Mouse (Mus musculus) limb, embryonic 14.5 days (tissue): ENCODE results near the gene Hsf5. TPM values are rescaled to one million over a fixed set of nuclear protein-coding genes. Genes with fewer than 3 reads are reported as not detected.

Source experiments
- ATAC-seq: fragments of 200-750 bp; cut with Nextera tagmentation; 2 replicates; pipeline ENCODE4 v1.8.0; 2017; ENCODE audit warnings: low read depth, moderate number of reproducible peaks, moderate TSS enrichment; ENCODE audit not compliant: low FRiP score
- DNase-seq: peaks from one replicate; pipeline ENCODE4 v3.0.0-alpha.2; 2015; ENCODE audit warnings: low spot score
- H3K27ac ChIP-seq: fragments of 300-500 bp; sonication (generic); replicated peaks from 2 replicates; pipeline ENCODE4 v1.5.1; 2014; ENCODE audit warnings: low read depth, mild to moderate bottlenecking, low read length, moderate library complexity, mixed read lengths
- H3K27me3 ChIP-seq: fragments of 300-500 bp; sonication (generic); 2 replicates; pipeline ENCODE4 v1.6.1; 2014; ENCODE audit warnings: low read length, mixed read lengths; ENCODE audit not compliant: control insufficient read depth, insufficient read depth
- H3K36me3 ChIP-seq: fragments of 300-500 bp; sonication (generic); 2 replicates; pipeline ENCODE4 v1.6.1; 2014; ENCODE audit warnings: mild to moderate bottlenecking, low read length, moderate library complexity, mixed read lengths; ENCODE audit not compliant: control insufficient read depth, insufficient read depth
- H3K4me1 ChIP-seq: fragments of 300-500 bp; sonication (generic); 2 replicates; pipeline ENCODE4 v1.6.1; 2014; ENCODE audit warnings: antibody characterized with exemption, low read length, mixed read lengths; ENCODE audit not compliant: control insufficient read depth, insufficient read depth
- H3K4me2 ChIP-seq: fragments of 300-500 bp; sonication (generic); replicated peaks from 2 replicates; pipeline ENCODE4 v1.6.1; 2014; ENCODE audit warnings: low read depth, mild to moderate bottlenecking, low read length, moderate library complexity; ENCODE audit not compliant: severe bottlenecking
- H3K4me3 ChIP-seq: fragments of 300-500 bp; sonication (generic); replicated peaks from 2 replicates; pipeline ENCODE4 v1.5.1; 2014; ENCODE audit warnings: low read length
- H3K9ac ChIP-seq: fragments of 300-500 bp; sonication (generic); 2 replicates; pipeline ENCODE4 v1.6.1; 2014; ENCODE audit warnings: mild to moderate bottlenecking, low read depth, low read length, moderate library complexity; ENCODE audit not compliant: severe bottlenecking
- H3K9me3 ChIP-seq: fragments of 300-500 bp; sonication (generic); 2 replicates; pipeline ENCODE4 v1.6.1; 2016; ENCODE audit warnings: low read length; ENCODE audit not compliant: control insufficient read depth
- POLR2A ChIP-seq: fragments of 200-500 bp; IDR thresholded peaks from 2 replicates; pipeline ENCODE4 v1.8.0; 2012; ENCODE audit warnings: inconsistent platforms, mild to moderate bottlenecking, moderate library complexity, borderline replicate concordance; ENCODE audit not compliant: insufficient read depth, insufficient read length; ENCODE audit errors: extremely low read depth
- WGBS: fragments of 180-500 bp; shearing (Covaris S2); extraction: QIAGEN DNeasy Blood & Tissue Kit; methylation state at CpG from one replicate; pipeline ENCODE4 v1.1.7; 2014; 5-methylcytosine and 5-hydroxymethylcytosine counted together
- polyA plus RNA-seq, 2 experiments: library from polyadenylated mRNA; depleted of rRNA in 1 of 2; stranded (reverse) in 1 of 2; unstranded in 1 of 2; fragments of >200 nt; fragmentation: Nextera tagmentation in 1 of 2; extraction: Ambion mirVana in 1 of 2; gene quantifications; 2 replicates each; pipeline versions ENCODE4 v1.2.1 to v1.2.3; 2012 to 2014

The Hsf5 gene
- polyA plus RNA-seq, 2 experiments: 0.15 to 0.25 TPM

DNA sequence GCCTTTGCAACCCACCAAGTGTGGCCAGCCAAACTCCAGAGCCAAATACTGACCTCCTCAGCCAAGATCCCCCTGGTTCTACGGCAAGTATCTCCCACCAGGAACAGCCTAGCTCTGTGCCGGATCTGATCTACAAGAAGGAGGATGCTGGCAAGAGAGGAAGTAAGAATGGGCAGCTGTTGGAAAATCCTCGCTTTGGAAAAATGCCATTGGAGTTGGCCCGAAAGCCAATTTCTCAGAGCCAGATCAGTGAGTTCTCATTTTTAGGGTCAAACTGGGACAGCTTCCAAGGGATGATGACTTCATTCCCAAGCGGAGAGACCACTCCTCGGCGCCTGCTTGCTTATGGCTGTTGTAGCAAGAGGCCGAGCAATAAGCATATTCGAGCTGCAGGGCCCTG lies 5.4 kb upstream of the Hsf5 start:
- Histone ChIP-seq H3K9me3 (no peaks in the 10 kb centered on the region), H3K27me3 (no peaks in the 10 kb centered on the region), H3K36me3 (peaks cover 96% of the 10 kb centered on the region), H3K9ac (no peak overlapping the region), H3K27ac (no peak overlapping the region), H3K4me1 (no peaks in the 10 kb centered on the region), H3K4me2 (no peak overlapping the region), H3K4me3 (no peak overlapping the region)
- ATAC-seq (no peak), DNase-seq (no peak)
- no peak for TF ChIP-seq POLR2A
- WGBS: 84% methylated on average over 9 of the region's 9 CpGs

DNA sequence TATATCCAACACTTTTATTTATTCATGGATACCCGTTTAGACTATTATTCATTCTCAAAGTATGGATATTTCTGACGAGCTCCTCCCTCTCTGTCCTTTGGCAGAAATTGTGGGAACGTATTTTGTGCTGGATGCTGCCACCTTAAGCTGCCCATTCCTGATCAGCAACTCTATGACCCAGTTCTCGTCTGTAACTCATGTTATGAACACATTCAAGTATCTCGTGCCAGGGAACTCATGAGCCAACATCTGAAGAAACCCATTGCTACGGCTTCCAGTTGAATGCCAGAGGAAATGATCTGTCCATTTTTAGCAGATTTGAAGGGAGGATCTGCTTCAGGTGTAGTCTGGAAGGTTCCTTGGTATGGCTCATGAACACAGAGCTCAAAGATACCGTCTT lies 3.0 kb upstream of the Hsf5 start:
- no peak for ATAC-seq
- no peak overlapping the region for H3K4me2 ChIP-seq
- TF ChIP-seq POLR2A: no peak
- no peak overlapping the region for H3K4me3 ChIP-seq
- no peaks in the 10 kb centered on the region for H3K9me3 ChIP-seq
- H3K36me3 ChIP-seq: peaks cover 94% of the 10 kb centered on the region
- H3K27me3 ChIP-seq: no peaks in the 10 kb centered on the region
- no peak overlapping the region for H3K27ac ChIP-seq
- no peaks in the 10 kb centered on the region for H3K4me1 ChIP-seq
- DNase-seq: no peak
- 92% methylated on average over 7 of the region's 7 CpGs for WGBS
- no peak overlapping the region for H3K9ac ChIP-seq

DNA sequence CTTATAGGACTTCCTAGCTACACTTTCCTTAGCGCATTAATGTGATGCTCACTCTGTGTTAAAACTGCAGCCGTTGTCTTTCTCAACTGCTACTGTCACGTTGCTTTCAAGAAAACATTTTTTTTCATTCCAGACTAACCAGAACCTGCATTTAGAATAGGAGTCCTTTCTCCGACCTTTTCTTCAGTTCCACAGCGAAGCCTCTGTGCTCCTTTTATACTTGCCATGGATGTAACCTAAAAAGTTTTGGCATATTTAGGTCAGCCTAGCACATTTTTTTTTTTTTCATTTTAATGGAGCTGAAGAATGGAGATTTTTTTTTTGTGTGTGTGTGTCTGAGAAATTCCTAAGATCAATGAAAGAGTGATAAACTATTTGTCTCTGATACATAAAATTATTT lies 1.4 kb upstream of the Hsf5 start:
- no peak overlapping the region for H3K4me2 ChIP-seq
- no peaks in the 10 kb centered on the region for H3K9me3 ChIP-seq
- no peak overlapping the region for H3K27ac ChIP-seq
- no peak overlapping the region for H3K9ac ChIP-seq
- 96% methylated on average over 5 of the region's 5 CpGs for WGBS
- ATAC-seq (no peak), DNase-seq (no peak)
- H3K36me3 ChIP-seq: peaks cover 89% of the 10 kb centered on the region
- H3K4me3 ChIP-seq: no peak overlapping the region
- no peaks in the 10 kb centered on the region for H3K4me1 ChIP-seq
- TF ChIP-seq POLR2A: no peak
- no peaks in the 10 kb centered on the region for H3K27me3 ChIP-seq

DNA sequence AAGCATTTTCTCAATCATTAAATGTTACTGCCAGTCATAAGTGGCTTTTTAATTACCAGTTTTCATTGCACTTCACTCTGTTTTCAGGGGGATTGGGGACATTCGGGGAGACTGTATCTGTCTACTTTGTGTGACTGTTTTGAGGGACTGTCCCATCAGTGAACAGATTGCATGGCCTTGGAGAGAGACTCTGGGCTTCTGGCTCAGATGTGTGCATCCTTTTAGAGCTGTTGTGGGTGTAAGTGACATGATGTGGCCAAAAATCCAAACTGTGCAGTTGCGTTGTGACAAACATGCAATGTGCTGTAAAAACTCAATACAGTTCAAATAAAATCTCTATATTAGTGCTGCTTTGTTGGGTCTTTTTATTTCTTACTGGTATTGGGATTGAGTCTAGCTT lies 1.0 kb upstream of the Hsf5 start:
- H3K36me3 ChIP-seq: peaks cover 85% of the 10 kb centered on the region
- H3K4me1 ChIP-seq: no peaks in the 10 kb centered on the region
- TF ChIP-seq POLR2A: no peak
- no peak overlapping the region for H3K9ac ChIP-seq
- H3K9me3 ChIP-seq: no peaks in the 10 kb centered on the region
- no peaks in the 10 kb centered on the region for H3K27me3 ChIP-seq
- DNase-seq (no peak), ATAC-seq (no peak)
- H3K4me3 ChIP-seq: no peak overlapping the region
- WGBS: 92% methylated on average over 2 of the region's 2 CpGs
- no peak overlapping the region for H3K27ac ChIP-seq
- H3K4me2 ChIP-seq: no peak overlapping the region

DNA sequence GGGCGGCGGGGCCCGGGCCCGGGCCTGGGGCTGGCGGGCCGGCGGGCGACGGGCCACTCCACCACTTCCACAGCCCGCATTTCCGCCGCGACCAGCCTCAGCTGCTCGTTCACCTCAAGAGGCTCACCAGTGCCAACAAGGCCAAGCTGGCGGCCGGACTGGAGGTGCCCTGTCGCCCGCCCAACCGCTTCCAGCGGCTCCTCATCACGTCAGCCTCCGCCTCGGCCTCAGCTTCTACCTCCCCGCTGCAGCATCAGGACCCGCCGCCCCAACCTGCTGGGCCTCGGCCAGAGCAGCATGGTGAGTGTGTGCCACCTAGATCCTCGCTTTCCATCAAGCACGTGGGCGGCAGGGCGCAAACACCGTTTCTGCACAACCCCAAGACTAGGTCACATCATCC lies 642 bp downstream of the Hsf5 start:
- Histone ChIP-seq H3K4me1 (no peaks in the 10 kb centered on the region), H3K9ac (no peak overlapping the region), H3K4me3 (no peak overlapping the region), H3K36me3 (peaks cover 68% of the 10 kb centered on the region), H3K27me3 (no peaks in the 10 kb centered on the region), H3K9me3 (no peaks in the 10 kb centered on the region), H3K4me2 (no peak overlapping the region), H3K27ac (no peak overlapping the region)
- no peak for TF ChIP-seq POLR2A
- 93% methylated on average over 25 of the region's 32 CpGs for WGBS
- no peak for DNase-seq
- ATAC-seq: no peak

DNA sequence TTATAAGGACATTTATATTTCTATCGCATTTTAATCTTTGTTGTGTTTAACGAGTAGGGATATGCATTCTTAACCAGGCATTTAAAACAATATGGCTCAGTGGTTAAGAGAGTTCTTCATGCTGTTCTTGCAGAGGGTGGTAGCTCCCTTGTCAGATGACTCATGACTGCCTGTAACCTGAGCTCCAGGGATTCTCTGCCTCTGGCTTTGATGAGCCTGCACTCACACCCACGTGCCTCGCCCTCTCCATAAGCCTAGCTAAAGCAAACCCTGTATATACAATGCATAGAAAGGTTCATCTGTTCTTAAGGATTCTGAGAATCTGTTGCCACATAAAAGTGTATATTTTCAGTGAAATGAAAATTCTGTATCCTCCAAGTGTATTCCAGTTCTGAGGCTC lies 6.2 kb downstream of the Hsf5 start:
- 63% methylated on average over 4 of the region's 4 CpGs for WGBS
- Histone ChIP-seq H3K27me3 (no peaks in the 10 kb centered on the region), H3K4me2 (no peak overlapping the region), H3K4me1 (no peaks in the 10 kb centered on the region), H3K4me3 (no peak overlapping the region), H3K27ac (no peak overlapping the region), H3K9ac (no peak overlapping the region), H3K36me3 (peaks cover 36% of the 10 kb centered on the region), H3K9me3 (no peaks in the 10 kb centered on the region)
- no peak for TF ChIP-seq POLR2A
- DNase-seq (no peak), ATAC-seq (no peak)
